Mouse (Mus musculus) liver, embryonic 12.5 days (tissue): ENCODE results near the gene Trim31. TPM values are rescaled to one million over a fixed set of nuclear protein-coding genes. Genes with fewer than 3 reads are reported as not detected.
A peak's percentile ranks its signal among the peaks of the same experiment; 100 is the strongest.

Experiments
- ATAC-seq: fragments of 200-750 bp; cut with Nextera tagmentation; 2 replicates; pipeline ENCODE4 v1.8.0; 2017; ENCODE audit warnings: moderate number of reproducible peaks, mild to moderate bottlenecking, moderate library complexity
- H3K27ac ChIP-seq: fragments of 300-500 bp; sonication (generic); 2 replicates; pipeline ENCODE4 v1.5.1; 2016; ENCODE audit warnings: mild to moderate bottlenecking
- H3K27me3 ChIP-seq: fragments of 300-500 bp; sonication (generic); replicated peaks from 2 replicates; pipeline ENCODE4 v1.6.1; 2016; ENCODE audit warnings: mild to moderate bottlenecking, moderate library complexity
- H3K36me3 ChIP-seq: fragments of 300-500 bp; sonication (generic); 2 replicates; pipeline ENCODE4 v1.6.1; 2016; ENCODE audit warnings: mild to moderate bottlenecking, moderate library complexity
- H3K4me1 ChIP-seq: fragments of 300-500 bp; sonication (generic); 2 replicates; pipeline ENCODE4 v1.6.1; 2016
- H3K4me2 ChIP-seq: fragments of 300-500 bp; sonication (generic); 2 replicates; pipeline ENCODE4 v1.6.1; 2016; ENCODE audit warnings: mild to moderate bottlenecking, moderate library complexity
- H3K4me3 ChIP-seq: fragments of 300-500 bp; sonication (generic); 2 replicates; pipeline ENCODE4 v1.5.1; 2016; ENCODE audit warnings: mild to moderate bottlenecking, moderate library complexity
- H3K9ac ChIP-seq: fragments of 300-500 bp; sonication (generic); 2 replicates; pipeline ENCODE4 v1.6.1; 2016; ENCODE audit warnings: mild to moderate bottlenecking, moderate library complexity
- H3K9me3 ChIP-seq: fragments of 300-500 bp; sonication (generic); replicated peaks from 2 replicates; pipeline ENCODE4 v1.6.1; 2016; ENCODE audit warnings: mild to moderate bottlenecking, moderate library complexity
- WGBS: fragments of 180-500 bp; shearing (Covaris S2); methylation state at CpG from one replicate; pipeline ENCODE4 v1.1.7; 2016; ENCODE audit not compliant: insufficient replicate concordance; 5-methylcytosine and 5-hydroxymethylcytosine counted together
- polyA plus RNA-seq: library from polyadenylated mRNA; unstranded; fragments of >200 nt; fragmentation: Nextera tagmentation; extraction: Ambion mirVana; gene quantifications from 2 replicates; pipeline ENCODE4 v1.2.1, GENCODE M21; 2016

Trim31 gene
- polyA plus RNA-seq, 1 experiment from 2014 or later = not detected

DNA sequence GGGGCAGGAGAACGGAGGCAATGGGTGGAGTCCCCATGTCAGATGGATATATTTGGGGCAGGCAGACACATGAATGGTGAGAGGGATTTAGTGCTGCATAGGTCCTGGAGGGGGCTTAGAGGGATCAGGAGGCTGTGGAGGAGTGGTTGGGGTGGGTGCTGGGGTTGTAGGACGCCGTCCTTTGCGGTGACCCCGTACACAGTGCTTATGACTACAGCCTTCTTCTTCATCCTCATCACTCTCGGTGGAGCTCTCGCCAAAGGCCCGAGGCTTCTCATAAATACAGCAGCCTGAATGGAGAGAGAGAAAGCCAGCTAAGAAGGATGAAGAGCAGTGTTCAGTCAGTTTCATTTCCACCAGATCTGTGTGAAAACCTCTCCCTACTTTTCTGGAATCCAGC lies 51.3 kb downstream of the Trim31 start:
- H3K4me2 ChIP-seq = no peak overlapping the region
- H3K27ac ChIP-seq = no peak overlapping the region
- no peaks in the 10 kb centered on the region for H3K9me3 ChIP-seq
- 84% methylated on average over 8 of the region's 8 CpGs for WGBS
- no peak overlapping the region for H3K9ac ChIP-seq
- no peak overlapping the region for H3K4me3 ChIP-seq
- ATAC-seq = no peak
- H3K27me3 ChIP-seq = peaks cover 48% of the 10 kb centered on the region
- peaks cover 24% of the 10 kb centered on the region for H3K4me1 ChIP-seq
- peaks cover 17% of the 10 kb centered on the region for H3K36me3 ChIP-seq

DNA sequence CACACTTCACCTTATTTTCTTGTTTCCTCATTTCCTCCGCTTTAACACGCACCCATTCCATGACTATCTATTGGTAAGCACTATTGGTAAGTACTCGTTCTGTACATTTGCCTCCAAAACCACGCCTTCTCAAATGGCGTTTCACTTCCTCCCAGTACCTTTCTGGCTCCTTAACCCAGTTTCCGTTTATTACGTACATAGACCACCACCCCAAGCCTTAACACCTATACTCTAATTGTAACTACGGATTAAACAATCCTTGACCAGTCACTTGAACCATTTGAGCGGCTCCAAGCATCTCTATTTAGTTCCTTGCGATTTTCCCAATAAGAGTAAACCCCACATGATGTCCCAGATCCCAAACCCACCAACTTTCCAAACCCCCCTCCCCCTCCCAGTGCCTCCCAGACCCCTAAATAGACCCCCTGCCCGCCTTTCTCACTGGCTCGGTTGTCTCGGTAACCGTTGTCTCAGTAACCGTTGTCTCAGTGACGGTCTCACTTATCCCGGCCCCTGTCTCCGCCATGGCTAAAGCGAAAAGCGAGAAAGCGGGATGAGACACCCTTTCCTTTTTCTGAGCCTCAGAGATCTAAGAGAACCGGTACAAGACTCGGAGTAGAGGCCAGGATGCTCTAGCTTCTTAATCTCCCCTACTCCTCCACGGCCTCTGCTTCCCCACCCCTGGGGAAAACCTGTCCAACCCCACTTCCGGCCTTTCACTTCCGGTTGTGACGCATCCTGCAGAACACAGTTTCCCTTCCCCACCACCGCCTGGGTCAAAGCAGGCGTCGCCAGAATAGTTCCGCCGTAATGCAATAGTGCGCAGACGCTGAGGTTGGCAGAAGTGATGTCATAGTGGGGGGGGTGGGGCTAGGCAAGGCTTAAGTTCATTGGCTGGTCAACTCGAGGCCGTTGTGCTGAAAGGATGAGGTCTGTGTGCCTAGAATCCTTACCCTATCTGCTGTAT lies 53.3 kb downstream of the Trim31 start, which contains the start of gene Ppp1r11:
Gene Ppp1r11, minus strand, starts transcription at position 761 of the 967 bp plus-strand sequence.
- under 1% methylated on average over 36 of the region's 36 CpGs for WGBS
- peak; percentile 97 for ATAC-seq

GRCm38 (mm10) chr17:36952631-36953030 lies 54.7 kb downstream of the Trim31 start:
- ATAC-seq = no peak
- Histone ChIP-seq H3K27ac (no peak overlapping the region), H3K27me3 (peaks cover 14% of the 10 kb centered on the region), H3K4me2 (no peak overlapping the region), H3K9me3 (no peaks in the 10 kb centered on the region), H3K9ac (no peak overlapping the region), H3K4me3 (no peak overlapping the region), H3K36me3 (peaks cover 29% of the 10 kb centered on the region), H3K4me1 (peaks cover 20% of the 10 kb centered on the region)
- WGBS = 79% methylated on average over 2 of the region's 2 CpGs

More for the DNA sequence above, 53.3 kb downstream of the Trim31 start, which contains the start of gene Ppp1r11:
- H3K4me3 ChIP-seq = peak within 1 kb of the TSS; percentile 77
- H3K36me3 ChIP-seq = peaks cover 22% of the 10 kb centered on the region
- peaks cover 24% of the 10 kb centered on the region for H3K4me1 ChIP-seq
- peak within 1 kb of the TSS; percentile 75 for H3K4me2 ChIP-seq
- peaks cover 28% of the 10 kb centered on the region for H3K27me3 ChIP-seq
- H3K9ac ChIP-seq = peak within 1 kb of the TSS; percentile 76
- no peaks in the 10 kb centered on the region for H3K9me3 ChIP-seq
- H3K27ac ChIP-seq = peak within 1 kb of the TSS; percentile 76

- Histone ChIP-seq H3K36me3 (peaks cover 29% of the 10 kb centered on the region), H3K4me2 (no peak overlapping the region), H3K27me3 (peaks cover 10% of the 10 kb centered on the region), H3K4me1 (peaks cover 21% of the 10 kb centered on the region), H3K27ac (no peak overlapping the region), H3K9me3 (no peaks in the 10 kb centered on the region), H3K9ac (no peak overlapping the region), H3K4me3 (no peak overlapping the region)
- ATAC-seq = no peak
- WGBS = 71% methylated on average over 1 of the region's 1 CpGs
Observed at GRCm38 (mm10) chr17:36953062-36953461, 55.1 kb downstream of the Trim31 start.

- peak within 1 kb of the TSS; percentile 81 for H3K4me2 ChIP-seq
- under 1% methylated on average over 46 of the region's 46 CpGs for WGBS
- H3K36me3 ChIP-seq = peaks cover 13% of the 10 kb centered on the region
- peak within 1 kb of the TSS; percentile 82 for H3K9ac ChIP-seq
- ATAC-seq = peak; percentile 95
- no peaks in the 10 kb centered on the region for H3K27me3 ChIP-seq
- peaks cover 16% of the 10 kb centered on the region for H3K4me1 ChIP-seq
- H3K4me3 ChIP-seq = peak within 1 kb of the TSS; percentile 71
- H3K27ac ChIP-seq = peak within 1 kb of the TSS; percentile 56
- H3K9me3 ChIP-seq = no peaks in the 10 kb centered on the region
Observed at GRCm38 (mm10) chr17:36957999-36958743, 60.3 kb downstream of the Trim31 start, which contains the start of the genes Znrd1 and Znrd1as. Gene Znrd1 (minus strand): TSS chr17:36958559. Gene Znrd1as (plus strand): TSS chr17:36958592.

DNA sequence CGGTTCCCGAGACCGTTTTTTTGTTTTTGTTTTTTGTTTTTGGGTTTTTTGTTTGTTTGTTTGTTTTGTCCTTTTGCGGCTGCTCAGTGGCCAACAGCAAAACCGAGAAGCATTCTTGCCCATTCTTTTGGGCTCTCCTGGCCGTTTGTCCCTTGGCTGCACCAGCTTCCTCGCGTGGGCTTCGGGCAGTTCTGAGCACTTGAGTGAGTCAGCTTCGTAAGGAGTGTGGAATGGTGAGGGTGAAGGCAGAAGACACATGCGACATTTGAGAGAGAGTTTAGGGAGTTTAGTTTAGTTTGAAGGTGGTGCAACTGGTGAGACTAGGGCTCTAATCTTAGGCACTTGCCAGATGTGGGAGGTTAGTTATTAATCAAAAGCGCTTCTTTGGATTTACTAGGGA lies 61.0 kb downstream of the Trim31 start:
- H3K9me3 ChIP-seq = no peaks in the 10 kb centered on the region
- peaks cover 13% of the 10 kb centered on the region for H3K36me3 ChIP-seq
- ATAC-seq = no peak
- H3K27ac ChIP-seq = peak overlapping the region; percentile 56; the same call in 1 of the 2 replicates
- peaks cover 16% of the 10 kb centered on the region for H3K4me1 ChIP-seq
- H3K4me2 ChIP-seq = peak overlapping the region; percentile 81
- H3K4me3 ChIP-seq = peak overlapping the region; percentile 71
- peak overlapping the region; percentile 82 for H3K9ac ChIP-seq
- WGBS = 8% methylated on average over 12 of the region's 12 CpGs
- no peaks in the 10 kb centered on the region for H3K27me3 ChIP-seq

Other genes with a start within 250 kb of the Trim31 start
- gene H2-M1, start 225.9 kb upstream of the Trim31 start, polyA plus RNA-seq = not detected in 2 replicates
- not detected in 2 replicates for gene H2-M10.5, start 125.2 kb upstream of the Trim31 start, polyA plus RNA-seq
- gene H2-M10.6, start 85.9 kb upstream of the Trim31 start, polyA plus RNA-seq = not detected in 2 replicates
- gene Trim26, start 61.0 kb upstream of the Trim31 start, polyA plus RNA-seq = 14.4 and 16.2 TPM in 2 replicates
- gene Trim15, start 30.9 kb upstream of the Trim31 start, polyA plus RNA-seq = 0.38 and 0.43 TPM in 2 replicates
- gene Trim10, start 28.5 kb upstream of the Trim31 start, polyA plus RNA-seq = 227 and 235 TPM in 2 replicates
- not detected in 2 replicates for gene Trim40, start 8.0 kb upstream of the Trim31 start, polyA plus RNA-seq
- gene Rnf39, start 44.8 kb downstream of the Trim31 start, polyA plus RNA-seq = not detected in 2 replicates
- gene Ppp1r11, start 53.6 kb downstream of the Trim31 start, polyA plus RNA-seq = 44.5 and 47.3 TPM in 2 replicates
- gene Znrd1, start 60.4 kb downstream of the Trim31 start, polyA plus RNA-seq = 32.7 and 33.5 TPM in 2 replicates
- 3.9 and 5.2 TPM in 2 replicates for gene Znrd1as, start 60.5 kb downstream of the Trim31 start, polyA plus RNA-seq
- gene 2410137M14Rik, start 83.1 kb downstream of the Trim31 start, polyA plus RNA-seq = not detected in 2 replicates
- 0.11 TPM in 1 of 2 replicates, not detected in the other for gene H2-M5, start 91.4 kb downstream of the Trim31 start, polyA plus RNA-seq
- 11.2 and 11.8 TPM in 2 replicates for gene Zfp57, start 103.0 kb downstream of the Trim31 start, polyA plus RNA-seq
- gene Mog, start 125.3 kb downstream of the Trim31 start, polyA plus RNA-seq = not detected in 2 replicates
- 1.1 and 1.6 TPM in 2 replicates for gene Gabbr1, start 147.8 kb downstream of the Trim31 start, polyA plus RNA-seq
- gene Olfr90, start 190.4 kb downstream of the Trim31 start, polyA plus RNA-seq = not detected in 2 replicates
- not detected in 2 replicates for gene Olfr91, start 200.2 kb downstream of the Trim31 start, polyA plus RNA-seq
- gene Olfr92, start 222.0 kb downstream of the Trim31 start, polyA plus RNA-seq = not detected in 2 replicates